Mouse (Mus musculus): ENCODE data around the gene Galnt16.

The Galnt16 gene

DNA sequence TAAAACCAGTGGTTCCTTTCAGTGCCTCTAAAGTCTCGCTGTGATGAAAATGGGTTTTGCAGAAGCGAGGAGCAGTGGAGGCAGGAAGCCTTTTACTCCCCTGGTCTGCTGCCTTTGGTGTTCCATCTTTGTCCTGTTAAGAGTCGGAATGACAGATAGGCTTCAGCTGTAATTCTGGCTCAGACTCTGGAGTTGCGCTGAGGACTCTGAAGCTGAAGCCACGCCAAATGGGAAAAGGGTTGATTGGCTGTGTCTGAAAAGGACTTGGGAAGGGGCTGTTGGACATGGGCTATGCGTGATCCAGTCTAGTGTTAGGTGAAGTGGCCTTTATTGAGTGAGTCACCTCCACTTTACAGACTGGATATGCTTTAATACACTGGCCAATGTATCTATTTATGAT lies 12.6 kb downstream of the Galnt16 start:
- no peak for DNase-seq (ENCODE audit: low read depth, low spot score)

DNA sequence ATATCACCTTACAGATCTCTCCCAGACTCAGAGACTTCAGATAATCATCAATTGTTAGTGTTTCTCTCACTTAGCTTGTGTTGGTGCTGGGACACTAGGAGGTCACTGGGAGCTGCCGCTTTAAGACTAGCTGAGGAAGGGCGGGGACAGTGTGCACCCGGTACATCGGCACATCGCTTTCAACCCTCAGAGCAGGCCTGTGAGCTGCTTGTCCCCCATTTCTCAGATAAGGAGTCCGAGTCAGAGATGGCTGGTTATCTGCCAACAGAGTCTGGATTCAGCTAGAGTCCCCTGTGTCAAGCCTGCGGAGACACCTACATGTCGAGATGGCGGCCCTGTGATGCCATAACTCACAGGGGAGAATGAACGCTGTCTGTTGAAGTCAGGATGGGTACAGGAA lies 13.5 kb downstream of the Galnt16 start:
- no peak for DNase-seq (ENCODE audit: low read depth, low spot score)

DNA sequence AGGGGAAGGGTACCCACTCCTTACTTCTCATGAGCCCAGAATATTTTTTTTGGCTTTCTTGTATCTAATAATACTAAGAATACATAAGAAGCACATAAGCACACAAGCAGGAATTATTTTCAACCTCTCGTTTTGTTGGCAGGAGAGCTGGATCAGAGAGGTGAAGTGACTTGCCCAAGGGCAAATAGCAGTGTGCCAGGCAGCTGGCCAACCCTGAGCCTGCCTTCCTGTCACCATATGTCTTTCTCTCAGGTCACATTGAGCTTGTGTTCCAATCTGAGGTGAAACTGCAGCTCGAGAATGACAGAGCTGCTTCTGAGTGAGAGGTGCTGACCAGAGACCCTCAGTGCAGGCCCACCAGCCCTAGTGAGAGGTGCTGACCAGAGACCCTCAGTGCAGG lies 15.8 kb downstream of the Galnt16 start:
- DNase-seq (ENCODE audit: low read depth, low spot score), result no peak

DNA sequence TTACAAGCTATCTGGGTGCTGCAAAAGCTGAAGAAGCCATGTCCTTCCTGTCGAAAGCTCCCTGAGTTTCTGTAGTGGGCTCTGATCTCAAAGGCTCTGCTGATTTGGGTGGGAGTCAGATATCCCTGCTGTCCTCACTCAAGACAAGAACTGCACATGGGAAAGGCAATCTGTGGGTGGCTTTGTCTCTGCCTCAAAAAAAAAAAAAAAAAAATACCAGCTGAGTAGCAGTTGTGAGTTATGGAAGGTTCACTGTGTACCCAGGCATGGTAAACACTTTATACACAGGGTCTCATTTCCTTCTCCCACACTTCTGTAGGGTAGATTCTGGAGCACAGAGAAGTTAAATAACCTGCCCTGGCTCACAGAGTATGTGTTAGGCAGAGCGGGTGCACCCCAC lies 19.2 kb downstream of the Galnt16 start:
- DNase-seq (ENCODE audit: low read depth, low spot score), result no peak

- no peak for DNase-seq (ENCODE audit: low read depth, low spot score)
These were observed 20.2 kb downstream of the Galnt16 start for GRCm38 (mm10) chr12:80538311-80538710.

DNA sequence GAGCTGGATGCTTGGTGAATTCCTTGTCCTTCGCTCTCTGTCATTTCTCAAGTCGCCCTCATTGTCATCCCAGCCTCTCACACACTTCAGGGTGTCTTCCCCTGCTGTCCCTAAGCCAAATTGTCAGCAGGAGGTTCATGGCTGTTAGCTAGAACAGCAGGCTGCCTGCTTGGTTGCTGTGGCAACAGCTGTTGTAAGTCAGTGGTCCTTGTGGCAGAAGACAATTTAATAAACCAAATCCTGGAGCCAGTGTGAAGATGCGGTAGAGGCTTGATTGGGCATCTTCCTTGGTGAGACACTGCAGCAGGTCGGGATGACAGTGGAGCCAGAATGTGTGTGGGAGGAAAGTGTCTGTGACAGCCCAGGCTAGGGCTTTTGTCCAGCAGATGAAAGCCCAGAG lies 27.2 kb downstream of the Galnt16 start:
- DNase-seq (ENCODE audit: low read depth, low spot score), result no peak

- DNase-seq (ENCODE audit: low read depth, low spot score), result no peak
These were observed 31.6 kb downstream of the Galnt16 start for GRCm38 (mm10) chr12:80549646-80550045.

GRCm38 (mm10) chr12:80553157-80553556 lies 35.1 kb downstream of the Galnt16 start:
- DNase-seq (ENCODE audit: low read depth, low spot score), result no peak

DNA sequence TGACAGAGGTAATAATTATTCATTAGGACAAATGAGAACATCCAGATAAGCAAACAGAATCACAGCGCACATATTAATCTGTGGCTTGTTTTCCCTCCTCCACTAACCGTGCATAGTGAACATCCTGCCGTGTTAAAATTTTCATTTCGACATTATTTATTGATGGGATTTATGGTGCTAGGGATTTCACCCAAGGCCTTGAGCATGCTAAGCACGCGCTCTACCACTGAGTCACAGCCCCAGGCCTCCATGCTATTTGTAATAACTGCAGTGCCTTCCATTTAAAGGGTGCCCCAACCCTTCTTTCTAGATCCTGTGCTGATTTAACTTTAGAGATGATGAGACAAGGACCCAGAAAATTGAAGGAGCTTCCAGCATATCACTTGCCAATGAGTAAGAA lies 36.2 kb downstream of the Galnt16 start:
- no peak for DNase-seq (ENCODE audit: low read depth, low spot score)

GRCm38 (mm10) chr12:80561904-80562303 lies 43.8 kb downstream of the Galnt16 start:
- no peak for DNase-seq (ENCODE audit: low read depth, low spot score)

DNA sequence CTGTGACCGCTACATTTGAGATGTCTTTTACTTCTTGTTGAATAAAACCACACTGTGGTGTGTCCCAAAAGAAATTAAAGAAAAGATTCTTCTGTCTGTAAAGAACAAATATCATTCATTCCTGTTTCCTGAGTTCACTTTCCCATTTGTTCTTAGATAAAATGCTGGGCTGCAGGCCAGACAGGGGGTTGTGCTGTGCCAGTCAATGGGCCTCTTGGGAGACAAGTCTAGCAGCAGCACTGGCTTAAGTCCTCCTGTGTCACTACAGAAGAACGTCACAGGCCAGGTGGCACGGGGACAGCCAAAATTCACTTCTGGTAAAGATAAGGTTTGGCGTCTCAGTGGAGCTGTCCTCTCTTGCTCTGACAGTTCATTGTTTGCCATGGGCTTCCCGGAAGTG lies 44.7 kb downstream of the Galnt16 start:
- no peak for DNase-seq (ENCODE audit: low read depth, low spot score)

GRCm38 (mm10) chr12:80564990-80565389 lies 46.9 kb downstream of the Galnt16 start:
- DNase-seq (ENCODE audit: low read depth, low spot score), result no peak

GRCm38 (mm10) chr12:80565793-80566192 lies 47.7 kb downstream of the Galnt16 start:
- no peak for DNase-seq (ENCODE audit: low read depth, low spot score)

DNA sequence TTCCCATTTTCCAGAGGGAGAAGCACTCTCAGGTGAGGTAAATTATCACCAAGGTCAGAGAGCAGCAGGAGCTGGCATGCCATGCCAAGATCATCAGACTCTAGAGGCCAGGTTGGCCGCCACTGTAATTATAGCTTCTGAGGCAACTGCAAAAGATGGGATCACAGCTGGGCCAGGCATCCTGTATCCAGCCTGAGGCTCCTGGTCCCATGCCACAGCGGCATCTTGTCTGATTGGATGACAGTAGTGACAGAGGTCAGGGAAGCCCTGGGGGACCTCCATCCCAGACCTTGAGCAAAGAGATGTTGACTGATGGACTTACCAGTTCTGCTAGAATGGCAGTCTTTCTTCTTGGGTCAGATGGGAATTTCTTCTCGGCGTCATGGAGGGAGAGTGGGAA lies 48.4 kb downstream of the Galnt16 start:
- no peak for DNase-seq (ENCODE audit: low read depth, low spot score)

DNA sequence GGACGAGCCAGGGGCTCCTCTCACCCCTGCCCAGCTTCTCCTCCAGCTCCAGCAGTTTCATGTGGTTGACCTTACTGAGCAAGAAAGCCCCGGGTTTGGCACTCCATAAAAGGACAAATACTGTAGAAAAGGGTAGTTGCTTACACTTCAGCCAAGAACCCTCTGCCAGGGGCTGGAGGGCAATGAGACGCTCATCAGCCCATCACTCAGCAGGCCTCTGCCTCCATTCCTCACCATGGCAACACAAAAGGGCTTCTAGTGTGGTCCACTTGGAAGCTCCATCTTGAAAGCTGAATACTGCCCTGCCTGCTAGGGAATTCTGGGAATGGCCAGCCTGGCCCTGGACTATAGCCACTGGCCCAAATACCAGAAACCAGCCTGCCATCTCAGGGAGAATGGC lies 49.3 kb downstream of the Galnt16 start:
- no peak for DNase-seq (ENCODE audit: low read depth, low spot score)

- no peak for DNase-seq (ENCODE audit: low read depth, low spot score)
These were observed 51.5 kb downstream of the Galnt16 start for GRCm38 (mm10) chr12:80569561-80569960.

DNA sequence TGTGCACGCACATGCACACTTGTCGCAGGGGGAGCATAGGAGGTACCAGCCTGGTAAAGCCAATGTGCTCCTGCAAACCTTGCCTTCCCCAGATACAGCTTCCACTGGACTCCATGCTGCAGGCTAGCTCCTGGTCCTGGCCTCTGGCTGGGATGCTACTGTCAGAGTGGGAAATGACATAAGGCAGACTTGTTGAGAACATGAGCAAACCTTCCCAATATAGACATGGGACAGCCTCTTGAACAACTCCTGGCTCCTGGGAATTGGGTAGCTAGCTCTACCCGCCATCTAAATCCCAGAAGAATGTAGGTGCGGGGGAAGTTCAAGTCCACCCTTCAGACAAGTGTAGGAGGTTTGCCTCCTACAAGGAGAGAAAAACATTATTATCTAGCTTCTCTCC lies 56.2 kb downstream of the Galnt16 start:
- no peak for DNase-seq (ENCODE audit: low read depth, low spot score)

- no peak for DNase-seq (ENCODE audit: low read depth, low spot score)
These were observed 56.8 kb downstream of the Galnt16 start for GRCm38 (mm10) chr12:80574825-80575371.

DNA sequence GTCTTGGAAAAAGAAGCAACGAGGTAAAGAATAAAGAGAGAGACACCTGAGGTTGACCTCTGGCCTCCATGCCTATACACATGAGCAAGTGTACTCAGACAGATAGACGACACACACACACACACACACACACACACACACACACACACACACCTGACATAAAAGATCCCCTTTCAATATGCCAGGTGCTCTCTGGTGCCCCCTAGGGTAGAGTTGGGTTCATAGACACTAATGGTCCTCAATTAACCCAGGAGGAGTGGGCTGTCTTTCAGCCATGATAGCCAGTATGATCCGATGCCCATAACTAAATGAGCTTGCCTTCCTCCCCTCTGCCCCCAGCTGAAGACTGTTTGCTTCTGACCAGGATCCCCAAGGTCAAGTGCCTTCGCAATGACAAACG lies 59.0 kb downstream of the Galnt16 start:
- DNase-seq (ENCODE audit: low read depth, low spot score), result no peak

GRCm38 (mm10) chr12:80581357-80581756 lies 63.3 kb downstream of the Galnt16 start:
- DNase-seq (ENCODE audit: low read depth, low spot score), result no peak

GRCm38 (mm10) chr12:80584973-80585372 lies 66.9 kb downstream of the Galnt16 start:
- DNase-seq (ENCODE audit: low read depth, low spot score), result no peak

DNA sequence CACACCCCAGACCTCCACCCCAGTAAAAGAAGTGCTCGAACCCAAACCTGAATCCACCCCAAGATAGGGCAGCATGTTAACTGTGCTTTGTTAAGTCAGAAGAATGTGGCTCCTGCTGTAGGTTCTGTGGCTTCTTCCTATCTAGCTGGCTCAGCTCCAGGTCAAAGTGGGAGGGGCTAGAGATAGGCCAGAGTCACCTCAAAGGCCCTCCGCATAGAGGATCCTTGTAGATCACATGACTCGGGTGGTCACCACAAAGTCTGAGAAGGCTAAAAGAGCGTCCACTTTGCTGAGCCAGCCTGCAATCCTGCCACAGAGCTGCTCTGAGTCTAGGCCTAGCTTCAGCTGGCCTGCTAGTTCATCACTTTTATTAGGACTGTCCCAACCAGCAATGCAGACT lies 76.1 kb downstream of the Galnt16 start:
- DNase-seq (ENCODE audit: low read depth, low spot score), result no peak

DNA sequence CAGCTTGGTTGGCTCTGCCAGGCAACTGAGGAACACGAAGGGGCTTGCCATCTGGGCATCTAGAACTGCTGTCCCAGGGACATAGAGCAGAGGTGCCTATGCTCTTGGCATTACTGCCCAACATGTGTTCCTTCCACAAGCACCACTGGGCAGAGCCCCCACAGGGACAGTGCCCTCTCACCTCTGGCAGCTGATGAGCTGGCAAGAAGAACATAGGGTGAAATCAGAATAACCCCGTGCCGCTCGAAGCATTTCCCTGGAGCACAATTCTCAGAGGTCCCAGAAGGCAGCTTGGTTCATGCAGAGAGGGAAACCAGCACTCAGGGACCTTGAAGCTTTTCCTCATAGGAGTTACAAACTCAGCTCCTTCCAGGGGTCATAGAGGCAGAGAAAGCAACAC lies 76.7 kb downstream of the Galnt16 start:
- DNase-seq (ENCODE audit: low read depth, low spot score), result no peak

GRCm38 (mm10) chr12:80595566-80595965 lies 77.5 kb downstream of the Galnt16 start:
- DNase-seq (ENCODE audit: low read depth, low spot score), result peak; percentile 3
